Mouse (Mus musculus) kidney, adult 8-10 months (tissue): ENCODE measurements at regions not wholly inside any gene's neighbourhood (a gene's known extent, or its start where the extent isn't known, plus 50 kb on each side); places are given as distances from the start of the nearest gene placed in this dataset.
"Not testable (repeated sequence)": the region's sequence is repeated elsewhere in the genome, so short reads cannot be mapped to it uniquely, and the experiment has no call there.

Experiments
- DNase-seq, 2 experiments: peaks; one replicate each; pipeline ENCODE4 v3.0.0; 2022

DNA sequence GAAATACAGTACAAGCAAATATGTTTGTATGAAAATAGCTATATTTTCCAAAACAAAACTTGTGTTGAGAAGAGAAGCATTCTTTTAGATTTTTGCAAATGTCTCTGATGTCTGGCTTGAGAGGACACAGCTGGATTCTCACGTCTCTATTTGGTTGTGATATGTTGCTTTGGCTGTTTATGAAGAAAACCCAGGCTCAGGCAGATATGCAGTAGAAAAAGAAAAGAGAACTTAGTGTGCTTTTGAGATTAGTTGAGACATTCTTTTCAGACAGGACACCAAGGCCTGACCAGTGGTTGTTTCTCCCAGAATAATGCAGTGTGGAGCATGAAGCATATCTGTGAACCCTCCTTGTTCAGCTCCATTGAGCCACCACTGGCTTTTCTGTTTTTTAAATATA is 178.8 kb upstream of the Mamld1 start:
- DNase-seq = no peak

DNA sequence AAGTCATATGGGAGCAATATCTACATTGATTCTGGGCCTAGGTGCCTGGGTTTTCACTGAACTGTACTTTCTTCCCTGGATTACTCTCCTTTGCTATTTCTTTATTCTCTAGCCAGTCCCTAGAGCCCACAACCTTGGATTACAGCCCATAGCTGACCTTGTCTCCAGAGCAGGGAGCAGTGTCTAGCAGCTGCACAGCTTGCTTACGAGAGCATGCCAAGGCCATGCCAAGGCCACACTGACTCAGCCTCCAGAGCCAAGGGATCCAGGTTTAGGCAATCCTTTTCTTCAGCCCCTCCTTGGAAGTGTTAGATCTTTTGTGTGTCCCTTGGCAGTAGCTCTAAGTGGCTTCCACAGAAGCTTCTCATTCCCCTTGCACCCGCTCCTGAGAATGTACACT is 168.7 kb upstream of the Mamld1 start:
- no peak for DNase-seq

DNA sequence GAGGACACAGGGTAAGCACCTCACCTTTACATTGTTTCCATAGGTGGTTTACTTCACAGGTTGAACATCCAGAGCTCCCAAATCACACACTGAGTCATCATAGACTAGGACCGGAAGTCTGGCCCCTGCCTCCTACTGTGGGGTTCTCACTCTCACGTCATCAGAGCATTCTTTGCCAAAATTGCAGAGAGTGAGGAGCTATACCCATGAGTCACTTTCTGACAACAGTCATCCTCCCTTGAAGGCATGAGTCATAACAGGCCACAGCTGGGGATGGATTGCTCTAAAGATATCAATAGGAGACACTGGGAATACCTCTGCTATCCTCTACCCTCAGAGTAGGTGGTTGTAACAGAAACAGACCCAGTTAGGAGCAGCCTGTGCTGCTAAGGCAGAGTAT is 166.6 kb upstream of the Mamld1 start:
- no peak for DNase-seq

DNA sequence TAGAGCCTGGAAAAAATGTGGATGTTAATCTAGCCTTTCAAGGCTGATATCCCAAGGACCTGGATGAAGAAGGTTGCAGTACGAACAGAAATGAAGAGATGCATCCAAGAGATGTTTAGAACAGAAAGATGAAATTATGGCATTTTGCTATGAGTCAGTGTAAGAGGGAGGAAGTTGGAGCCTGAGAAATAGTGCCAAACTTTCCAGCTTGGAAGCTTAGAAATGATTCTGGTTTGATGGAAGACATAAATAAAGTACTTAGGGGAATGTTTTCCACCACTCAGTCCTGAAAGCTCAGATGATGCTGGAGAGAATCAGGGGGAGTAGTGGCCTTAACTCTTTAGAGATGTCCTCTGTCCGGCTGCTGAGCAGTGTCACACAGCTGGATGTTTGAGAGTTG is 155.5 kb upstream of the Mamld1 start:
- DNase-seq = no peak

DNA sequence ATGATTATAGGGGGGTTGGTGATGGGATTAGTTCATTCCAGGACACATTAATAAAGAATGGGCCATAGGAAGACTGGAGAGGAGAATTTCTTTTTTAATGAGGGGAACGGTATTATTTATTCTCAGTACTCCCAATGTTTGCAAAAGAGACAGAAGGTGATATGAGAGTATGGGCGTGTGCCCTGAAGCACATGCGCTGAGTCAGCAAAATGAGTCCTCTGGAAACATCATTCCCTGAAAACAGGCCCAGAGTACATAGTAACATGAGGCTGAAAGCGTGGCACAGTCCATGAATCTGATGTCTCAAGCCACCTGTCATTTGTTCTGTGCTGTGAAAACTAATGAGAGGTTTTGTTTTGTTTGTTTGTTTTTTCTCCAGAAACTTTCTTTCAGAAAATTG is 154.5 kb upstream of the Mamld1 start:
- no peak for DNase-seq

DNA sequence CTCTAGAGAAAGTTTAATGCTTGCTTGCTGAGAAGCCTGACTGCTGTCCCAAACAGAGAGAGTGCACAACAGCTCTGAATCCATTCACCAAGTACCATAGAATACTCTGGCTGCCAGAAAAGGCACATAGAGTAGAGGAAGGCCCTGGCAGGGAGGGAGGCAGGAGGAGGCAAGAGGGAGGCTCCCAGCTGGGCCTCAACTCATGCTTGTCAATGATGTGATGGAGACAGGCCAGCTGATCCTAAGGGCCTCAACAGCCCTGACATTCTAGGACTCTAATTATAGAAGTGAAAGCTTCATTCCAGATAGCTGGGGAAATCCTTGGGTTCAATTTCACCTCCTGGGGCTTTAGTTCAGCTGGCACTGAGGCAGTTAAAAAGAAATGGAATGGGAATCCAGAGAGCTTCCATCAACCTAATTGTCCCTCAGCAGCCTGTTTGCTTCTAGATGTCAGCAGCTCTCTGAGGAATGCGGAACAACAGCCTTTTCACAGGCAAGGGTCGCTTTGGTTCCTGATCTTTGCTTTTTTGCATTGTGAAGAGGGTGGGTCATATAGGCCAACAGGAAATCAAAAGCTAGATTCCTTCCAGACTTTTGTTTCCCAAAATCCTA is 152.8 kb upstream of the Mamld1 start:
- no peak for DNase-seq

DNA sequence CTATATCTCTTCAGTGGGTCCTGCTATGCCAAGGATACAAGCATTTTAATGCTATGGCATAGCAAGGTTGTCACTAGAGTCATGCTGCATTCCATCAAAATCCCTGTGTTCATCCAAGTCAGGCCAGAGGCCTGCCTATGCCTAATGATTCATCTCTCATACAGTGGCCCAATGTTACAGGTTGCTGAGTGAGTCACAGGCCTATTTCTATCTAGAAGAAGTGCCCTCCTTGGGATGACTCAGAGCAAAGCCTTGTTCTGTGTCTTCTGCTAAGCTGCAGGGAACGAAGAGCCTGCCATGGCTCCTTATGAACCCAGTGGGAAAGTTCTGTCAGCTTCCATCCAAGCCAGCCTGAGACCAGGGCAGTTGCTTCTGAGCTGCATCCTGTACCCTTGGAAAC is 151.2 kb upstream of the Mamld1 start:
- DNase-seq = not testable (repeated sequence)

DNA sequence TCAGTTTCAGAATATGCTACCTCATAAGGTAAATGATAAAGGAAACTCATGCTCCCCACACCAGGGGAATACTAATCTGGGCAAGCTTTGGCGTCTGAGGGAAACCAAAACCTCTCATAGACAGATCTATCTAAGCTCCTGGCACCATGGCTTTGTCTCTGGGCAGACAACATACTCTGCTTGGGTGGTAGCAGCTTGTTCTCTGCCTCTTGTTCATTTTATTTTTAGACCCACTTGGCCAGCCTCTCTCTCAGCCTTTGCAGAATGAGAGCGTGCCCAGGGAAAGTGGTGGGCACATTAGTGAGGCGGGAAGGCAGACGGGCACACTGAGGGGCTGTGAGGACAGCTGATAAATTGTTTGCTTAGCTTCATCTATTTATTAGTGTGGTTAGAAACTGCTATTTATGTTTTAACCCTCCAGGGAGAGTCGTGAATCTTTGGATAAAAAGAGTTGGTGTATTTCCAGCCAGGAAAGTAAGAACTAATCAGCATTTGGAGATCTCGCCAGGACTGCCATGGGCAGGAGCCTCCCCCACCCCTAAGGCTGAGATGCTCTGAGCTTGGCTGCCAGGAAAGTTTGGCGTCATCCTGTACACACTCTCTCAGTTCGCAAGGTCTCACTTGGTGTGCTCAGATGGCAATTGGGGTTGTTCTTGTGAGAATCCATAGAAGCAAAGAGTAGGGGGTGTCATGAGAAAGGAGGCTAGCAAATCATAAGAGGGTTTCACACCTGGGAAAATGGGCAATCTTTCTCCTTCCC is 150.2 kb upstream of the Mamld1 start:
- no peak for DNase-seq

DNA sequence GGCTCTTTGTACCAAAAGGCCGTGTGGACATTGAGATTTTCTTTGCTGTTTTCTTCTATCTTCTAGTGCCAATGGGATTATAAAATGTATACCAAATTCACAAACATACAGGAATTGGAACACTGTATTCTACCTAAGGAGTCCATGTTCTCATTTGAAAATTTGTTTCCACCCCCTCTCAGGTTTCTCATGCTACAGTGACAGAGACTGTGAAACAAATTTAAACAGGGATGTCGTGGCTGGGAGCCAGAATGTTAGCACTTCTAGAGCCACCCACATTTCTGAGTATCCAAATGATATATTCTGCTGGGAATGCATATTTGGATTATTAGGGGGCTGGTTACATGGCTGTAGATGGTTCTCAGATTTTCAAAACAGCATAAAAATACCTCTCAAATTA is 124.4 kb upstream of the Mamld1 start:
- no peak for DNase-seq

DNA sequence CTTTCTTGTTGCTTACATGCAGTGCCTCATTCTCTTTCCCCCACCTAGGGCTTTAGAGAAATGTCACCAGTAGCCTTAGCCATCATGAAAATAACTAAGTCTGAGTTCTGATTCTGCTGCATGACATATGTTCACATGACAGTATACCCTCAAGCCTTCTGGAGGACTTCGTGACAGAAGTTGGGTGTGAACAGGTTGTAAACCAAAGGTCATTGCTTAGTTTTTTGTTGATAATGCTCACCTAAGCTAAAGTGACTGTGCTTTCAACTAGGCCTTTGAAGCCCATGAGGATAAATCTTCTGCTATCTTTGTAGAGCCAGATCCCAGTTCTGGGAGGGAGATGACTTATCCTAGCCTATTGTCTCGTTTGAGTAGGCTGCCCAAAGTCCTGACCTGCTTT is 118.1 kb upstream of the Mamld1 start:
- DNase-seq = no peak

DNA sequence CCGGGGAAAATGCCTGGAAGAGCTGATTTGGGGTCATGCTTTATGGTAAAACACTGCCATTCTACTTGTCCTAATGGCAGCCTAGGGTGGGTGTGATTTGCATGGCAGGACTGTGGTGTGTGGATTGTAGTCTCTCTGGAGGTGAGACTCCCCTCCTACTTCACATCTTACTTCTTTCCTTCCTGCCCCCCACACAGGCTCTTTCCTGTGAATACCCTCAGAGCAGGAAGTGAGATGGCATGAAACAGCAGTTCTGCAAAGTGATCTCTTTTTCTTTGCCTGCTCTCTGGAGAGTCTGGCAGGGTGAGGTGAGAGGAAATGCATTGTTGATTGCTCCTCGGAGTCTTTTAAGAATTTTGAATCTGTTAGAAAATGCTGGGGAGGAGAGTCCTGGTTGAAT is 104.7 kb upstream of the Mamld1 start:
- no peak for DNase-seq

DNA sequence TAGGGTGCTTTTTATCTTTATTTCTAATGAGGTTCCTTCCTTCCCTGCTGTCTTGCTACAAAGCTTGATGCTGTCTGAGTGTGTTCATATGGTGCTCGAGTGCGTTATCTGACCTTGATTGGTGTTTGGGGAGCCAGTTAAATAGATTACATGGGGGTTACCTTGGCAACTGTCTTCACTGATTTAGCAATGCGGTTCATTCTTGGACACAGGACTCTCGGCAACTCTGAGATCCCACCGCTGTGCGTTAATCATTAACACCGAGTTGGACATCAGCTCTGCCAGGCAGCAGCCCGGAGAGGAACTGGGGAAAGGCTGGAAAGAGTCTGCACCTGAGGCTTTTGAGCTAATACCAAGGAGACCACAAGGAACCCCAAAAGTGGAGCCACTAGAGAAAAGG is 104.0 kb upstream of the Mamld1 start:
- DNase-seq = peak; percentile 7 to 28

DNA sequence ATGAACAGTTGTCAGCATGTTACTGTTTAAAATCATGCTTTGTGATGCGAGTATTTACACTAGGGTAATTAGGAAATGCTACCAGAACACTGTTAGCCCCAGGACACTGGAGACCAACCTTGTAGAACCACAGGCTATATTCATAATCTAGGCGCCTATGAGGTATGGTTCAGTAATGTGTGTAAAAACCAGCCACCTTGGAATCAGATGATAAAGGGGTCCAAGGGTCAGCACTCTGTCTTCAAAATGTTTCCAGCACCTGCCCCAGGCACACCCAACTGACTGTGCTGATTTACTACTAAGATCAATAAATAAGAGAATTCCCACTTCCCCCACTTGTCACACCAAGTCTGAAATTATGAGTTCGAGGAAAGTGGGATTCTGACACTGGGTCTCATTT is 100.8 kb upstream of the Mamld1 start:
- no peak for DNase-seq

DNA sequence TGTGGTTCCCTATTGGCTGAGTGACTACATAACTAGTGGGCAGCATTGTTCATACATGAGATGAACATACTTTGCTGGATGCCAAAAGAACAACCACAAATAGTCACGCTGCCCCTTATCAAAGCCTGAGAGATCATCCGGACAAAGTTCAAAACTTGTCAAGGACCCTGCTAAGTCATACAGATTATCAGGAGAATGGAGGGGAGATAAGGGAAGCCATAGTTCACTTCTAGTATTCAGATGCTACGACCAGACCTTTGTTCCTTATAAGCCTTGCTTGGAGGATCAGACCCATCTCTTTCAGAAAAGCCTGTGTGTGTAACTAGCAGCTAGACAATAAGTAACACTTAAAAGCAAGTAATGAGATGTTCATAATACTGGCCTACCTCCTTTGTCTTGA is 97.0 kb upstream of the Mamld1 start:
- DNase-seq = no peak
